Mouse (Mus musculus) intestine, embryonic 14.5 days (tissue): ENCODE measurements around the gene Col4a4. TPM values are rescaled to one million over a fixed set of nuclear protein-coding genes. Genes with fewer than 3 reads are reported as not detected.

Experiments
- ATAC-seq: fragments of 200-750 bp; cut with Nextera tagmentation; replicated peaks from 2 replicates; pipeline ENCODE4 v1.8.0; 2017; ENCODE audit warnings: low read depth, moderate number of reproducible peaks, moderate TSS enrichment, moderate library complexity; ENCODE audit not compliant: low FRiP score, low TSS enrichment
- DNase-seq: peaks from one replicate; pipeline ENCODE4 v3.0.0-alpha.2; 2018; ENCODE audit warnings: low spot score
- H3K27ac ChIP-seq: fragments of 300-500 bp; sonication (generic); 2 replicates; pipeline ENCODE4 v1.5.1; 2014; ENCODE audit warnings: low read depth, mild to moderate bottlenecking, control low read depth
- H3K27me3 ChIP-seq: fragments of 300-500 bp; sonication (generic); replicated peaks from 2 replicates; pipeline ENCODE4 v1.6.1; 2014; ENCODE audit warnings: low read length, control low read depth; ENCODE audit not compliant: control insufficient read depth, insufficient read depth
- H3K36me3 ChIP-seq: fragments of 300-500 bp; sonication (generic); 2 replicates; pipeline ENCODE4 v1.6.1; 2014; ENCODE audit warnings: low read length, control low read depth; ENCODE audit not compliant: control insufficient read depth, insufficient read depth
- H3K4me1 ChIP-seq: fragments of 300-500 bp; sonication (generic); replicated peaks from 2 replicates; pipeline ENCODE4 v1.6.1; 2014; ENCODE audit warnings: low read length, control low read depth, mixed read lengths; ENCODE audit not compliant: control insufficient read depth, insufficient read depth
- H3K4me2 ChIP-seq: fragments of 300-500 bp; sonication (generic); 2 replicates; pipeline ENCODE4 v1.6.1; 2014; ENCODE audit warnings: low read length
- H3K4me3 ChIP-seq: fragments of 300-500 bp; sonication (generic); 2 replicates; pipeline ENCODE4 v1.5.1; 2014; ENCODE audit warnings: low read depth, low read length, control low read depth, mixed read lengths
- H3K9ac ChIP-seq: fragments of 300-500 bp; sonication (generic); 2 replicates; pipeline ENCODE4 v1.6.1; 2014; ENCODE audit warnings: mild to moderate bottlenecking, low read length
- H3K9me3 ChIP-seq: fragments of 300-500 bp; sonication (generic); 2 replicates; pipeline ENCODE4 v1.6.1; 2016; ENCODE audit warnings: low read length, control low read depth; ENCODE audit not compliant: control insufficient read depth
- WGBS: fragments of 180-500 bp; shearing (Covaris S2); extraction: QIAGEN DNeasy Blood & Tissue Kit; methylation state at CpG from one replicate; pipeline ENCODE4 v1.1.7; 2014; 5-methylcytosine and 5-hydroxymethylcytosine counted together
- polyA plus RNA-seq: library from polyadenylated mRNA; unstranded; fragments of >200 nt; fragmentation: Nextera tagmentation; extraction: Ambion mirVana; gene quantifications from 2 replicates; pipeline ENCODE4 v1.2.1, GENCODE M21; 2014

The Col4a4 gene
- polyA plus RNA-seq, 1 experiment from 2014 or later, result 0.05 TPM

DNA sequence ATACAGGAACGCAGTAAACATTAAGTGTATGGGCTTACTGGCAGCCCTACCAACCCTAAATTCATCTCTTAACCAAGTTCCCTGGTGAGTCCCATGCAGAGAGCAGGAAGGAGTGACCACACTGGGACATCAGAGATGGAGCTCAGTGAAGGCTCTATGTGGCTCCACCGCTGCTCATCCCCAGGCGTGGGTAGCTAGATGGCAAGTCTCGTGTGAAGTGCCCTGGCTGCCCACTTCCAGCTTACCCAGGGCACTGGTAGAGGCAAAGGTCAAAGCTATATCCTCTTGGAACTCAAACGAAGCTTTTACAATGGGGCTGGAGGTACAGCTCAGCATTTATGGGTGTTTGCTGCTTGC, 153.0 kb downstream of the Col4a4 start:
- H3K9ac ChIP-seq, result no peak overlapping the region
- H3K27ac ChIP-seq, result no peak overlapping the region
- no peaks in the 10 kb centered on the region for H3K9me3 ChIP-seq
- DNase-seq, result no peak
- H3K4me1 ChIP-seq, result no peaks in the 10 kb centered on the region
- no peak overlapping the region for H3K4me2 ChIP-seq
- 77% methylated on average over 5 of the region's 5 CpGs for WGBS
- H3K27me3 ChIP-seq, result no peaks in the 10 kb centered on the region
- no peak for ATAC-seq
- no peaks in the 10 kb centered on the region for H3K36me3 ChIP-seq
- no peak overlapping the region for H3K4me3 ChIP-seq

DNA sequence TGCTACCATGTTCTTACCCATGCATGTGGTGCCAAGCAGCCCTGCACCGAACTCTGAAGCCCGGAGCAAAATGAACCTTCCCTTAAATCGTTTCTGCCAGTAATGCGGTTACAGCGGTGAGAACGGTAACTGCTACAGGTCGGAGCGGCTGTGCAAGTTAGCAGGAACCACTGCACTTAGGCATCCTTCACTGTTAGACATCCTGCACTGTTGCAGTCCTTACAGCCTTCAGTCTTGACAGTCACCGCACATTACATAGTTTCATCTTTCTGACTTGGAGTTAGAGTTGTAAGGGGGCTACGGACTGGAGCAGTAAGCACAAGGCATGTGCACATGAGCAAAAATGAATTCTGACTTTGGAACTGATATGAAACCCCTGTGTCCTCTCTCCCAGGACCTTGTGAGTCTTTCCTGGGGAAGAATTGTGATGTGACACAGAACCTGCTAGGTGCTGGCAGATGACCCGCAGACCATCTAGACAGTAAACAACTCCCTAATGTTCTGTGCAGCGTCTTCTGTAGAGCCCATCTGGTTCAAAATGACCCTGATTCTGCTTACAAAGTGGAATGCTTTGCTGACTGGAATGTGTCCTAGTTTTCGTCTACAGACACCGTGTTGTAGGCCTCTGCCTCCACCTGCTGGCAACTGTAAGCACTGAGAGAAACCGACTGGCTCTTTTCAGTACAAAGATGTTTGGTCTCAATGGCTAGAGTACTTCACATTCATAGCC, 153.6 kb downstream of the Col4a4 start:
- DNase-seq (peak; percentile 77), ATAC-seq (no peak)
- no peak overlapping the region for H3K4me3 ChIP-seq
- no peak overlapping the region for H3K4me2 ChIP-seq
- no peaks in the 10 kb centered on the region for H3K27me3 ChIP-seq
- H3K9me3 ChIP-seq, result no peaks in the 10 kb centered on the region
- H3K9ac ChIP-seq, result no peak overlapping the region
- WGBS, result 52% methylated on average over 15 of the region's 15 CpGs
- no peaks in the 10 kb centered on the region for H3K36me3 ChIP-seq
- no peaks in the 10 kb centered on the region for H3K4me1 ChIP-seq
- no peak overlapping the region for H3K27ac ChIP-seq

DNA sequence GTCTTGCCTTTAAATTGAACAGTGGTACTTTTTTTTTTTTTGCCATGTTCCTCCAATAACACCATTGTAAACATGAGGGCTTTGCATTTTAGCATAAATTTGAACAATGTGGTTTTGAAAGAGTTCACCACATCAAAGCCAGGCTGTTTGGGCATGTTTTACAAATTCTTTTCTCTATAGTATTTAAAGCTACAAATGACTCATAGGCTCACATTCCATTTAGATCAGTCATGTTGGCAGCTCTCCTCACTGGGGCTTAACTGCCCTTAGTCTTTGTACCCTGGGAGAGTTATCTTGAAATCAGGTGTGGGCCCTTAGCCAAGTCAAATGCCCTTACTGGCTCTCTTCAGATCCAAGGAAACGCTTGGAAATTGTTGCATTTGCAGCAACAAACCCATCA, 157.6 kb downstream of the Col4a4 start:
- H3K27ac ChIP-seq, result no peak overlapping the region
- DNase-seq (no peak), ATAC-seq (no peak; the same call in 1 of the 2 replicates)
- 46% methylated on average over 1 of the region's 1 CpGs for WGBS
- no peak overlapping the region for H3K9ac ChIP-seq
- no peaks in the 10 kb centered on the region for H3K36me3 ChIP-seq
- H3K4me1 ChIP-seq, result no peaks in the 10 kb centered on the region
- no peaks in the 10 kb centered on the region for H3K9me3 ChIP-seq
- no peak overlapping the region for H3K4me3 ChIP-seq
- no peak overlapping the region for H3K4me2 ChIP-seq
- H3K27me3 ChIP-seq, result no peaks in the 10 kb centered on the region

DNA sequence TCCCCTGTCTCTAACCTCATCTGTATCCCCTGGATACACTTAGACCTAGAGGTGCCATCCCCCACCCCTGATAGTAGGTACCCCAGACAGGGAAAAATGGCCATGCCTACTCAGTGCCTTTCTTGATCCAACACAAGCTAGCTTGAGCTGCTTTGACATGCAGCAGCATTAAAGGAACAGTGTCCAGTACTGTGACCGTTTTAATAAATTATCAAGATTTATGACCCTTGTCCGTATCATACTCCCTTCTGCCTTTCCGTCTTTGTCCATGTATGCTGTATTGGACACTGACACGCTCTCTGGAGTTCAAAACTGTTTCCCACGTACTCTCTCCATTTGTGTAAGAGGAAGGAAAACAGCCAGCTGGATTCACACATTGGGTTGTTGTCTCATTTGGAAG, 158.9 kb downstream of the Col4a4 start:
- 85% methylated on average over 5 of the region's 5 CpGs for WGBS
- Histone ChIP-seq H3K4me2 (no peak overlapping the region), H3K9ac (no peak overlapping the region), H3K27ac (no peak overlapping the region), H3K36me3 (no peaks in the 10 kb centered on the region), H3K4me1 (no peaks in the 10 kb centered on the region), H3K4me3 (no peak overlapping the region), H3K9me3 (no peaks in the 10 kb centered on the region), H3K27me3 (no peaks in the 10 kb centered on the region)
- DNase-seq (no peak), ATAC-seq (no peak)

GRCm38 (mm10) chr1:82415641-82416040, 171.0 kb downstream of the Col4a4 start:
- H3K4me3 ChIP-seq, result no peak overlapping the region
- H3K4me2 ChIP-seq, result no peak overlapping the region
- no peak overlapping the region for H3K9ac ChIP-seq
- no peak overlapping the region for H3K27ac ChIP-seq
- ATAC-seq, result no peak
- H3K4me1 ChIP-seq, result peaks cover 6% of the 10 kb centered on the region; the same call in 1 of the 2 replicates
- no peak for DNase-seq
- no peaks in the 10 kb centered on the region for H3K36me3 ChIP-seq
- WGBS, result 72% methylated on average over 4 of the region's 4 CpGs
- no peaks in the 10 kb centered on the region for H3K9me3 ChIP-seq
- no peaks in the 10 kb centered on the region for H3K27me3 ChIP-seq

GRCm38 (mm10) chr1:82414434-82415045, 172.1 kb downstream of the Col4a4 start:
- H3K27ac ChIP-seq, result no peak overlapping the region
- H3K4me3 ChIP-seq, result no peak overlapping the region
- DNase-seq (no peak), ATAC-seq (no peak)
- H3K36me3 ChIP-seq, result no peaks in the 10 kb centered on the region
- H3K27me3 ChIP-seq, result no peaks in the 10 kb centered on the region
- no peak overlapping the region for H3K4me2 ChIP-seq
- H3K9me3 ChIP-seq, result no peaks in the 10 kb centered on the region
- H3K9ac ChIP-seq, result no peak overlapping the region
- peaks cover 6% of the 10 kb centered on the region; the same call in 1 of the 2 replicates for H3K4me1 ChIP-seq
- 77% methylated on average over 3 of the region's 3 CpGs for WGBS

- DNase-seq, result no peak
- no peak overlapping the region for H3K27ac ChIP-seq
- H3K36me3 ChIP-seq, result no peaks in the 10 kb centered on the region
- no peak overlapping the region for H3K4me3 ChIP-seq
- no peak overlapping the region for H3K9ac ChIP-seq
- no peaks in the 10 kb centered on the region for H3K27me3 ChIP-seq
- ATAC-seq, result no peak
- no peak overlapping the region for H3K4me2 ChIP-seq
- no peaks in the 10 kb centered on the region for H3K9me3 ChIP-seq
- 35% methylated on average over 4 of the region's 4 CpGs for WGBS
- peaks cover 6% of the 10 kb centered on the region; the same call in 1 of the 2 replicates for H3K4me1 ChIP-seq
Observed at GRCm38 (mm10) chr1:82412085-82412484, 174.6 kb downstream of the Col4a4 start.

DNA sequence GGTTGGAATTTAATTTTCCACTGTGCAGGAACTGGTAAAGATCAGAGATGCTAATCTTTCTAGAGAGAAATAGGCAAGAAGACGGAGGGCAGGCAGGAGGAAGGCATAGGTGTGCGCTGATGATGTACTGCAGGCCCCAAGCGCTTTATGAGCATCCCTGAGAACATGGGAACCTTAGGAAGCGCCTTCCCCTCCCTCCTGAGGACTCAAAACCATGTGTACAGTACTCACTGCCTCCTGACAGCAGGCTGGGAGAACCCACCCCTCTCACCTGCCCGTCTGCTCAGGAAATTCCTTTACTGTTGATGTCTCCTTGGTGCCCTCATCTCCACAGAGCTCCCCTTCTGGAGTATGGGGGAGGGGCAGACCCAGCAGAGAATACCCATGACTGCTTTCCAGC, 175.1 kb downstream of the Col4a4 start:
- ATAC-seq (no peak), DNase-seq (no peak)
- H3K27me3 ChIP-seq, result no peaks in the 10 kb centered on the region
- H3K9me3 ChIP-seq, result no peaks in the 10 kb centered on the region
- H3K27ac ChIP-seq, result no peak overlapping the region
- H3K4me3 ChIP-seq, result no peak overlapping the region
- WGBS, result 67% methylated on average over 5 of the region's 5 CpGs
- H3K9ac ChIP-seq, result no peak overlapping the region
- no peaks in the 10 kb centered on the region for H3K36me3 ChIP-seq
- peaks cover 6% of the 10 kb centered on the region; the same call in 1 of the 2 replicates for H3K4me1 ChIP-seq
- H3K4me2 ChIP-seq, result no peak overlapping the region

- H3K27me3 ChIP-seq, result no peaks in the 10 kb centered on the region
- no peaks in the 10 kb centered on the region for H3K36me3 ChIP-seq
- no peak for ATAC-seq
- DNase-seq, result peak; percentile 35
- no peaks in the 10 kb centered on the region for H3K9me3 ChIP-seq
- no peak overlapping the region for H3K4me3 ChIP-seq
- no peak overlapping the region for H3K9ac ChIP-seq
- peaks cover 6% of the 10 kb centered on the region; the same call in 1 of the 2 replicates for H3K4me1 ChIP-seq
- no peak overlapping the region for H3K4me2 ChIP-seq
- WGBS, result 38% methylated on average over 3 of the region's 3 CpGs
- no peak overlapping the region for H3K27ac ChIP-seq
Observed at GRCm38 (mm10) chr1:82410548-82410947, 176.1 kb downstream of the Col4a4 start.
